Mouse (Mus musculus): ENCODE measurements around the gene Asb1.

Asb1 gene

DNA sequence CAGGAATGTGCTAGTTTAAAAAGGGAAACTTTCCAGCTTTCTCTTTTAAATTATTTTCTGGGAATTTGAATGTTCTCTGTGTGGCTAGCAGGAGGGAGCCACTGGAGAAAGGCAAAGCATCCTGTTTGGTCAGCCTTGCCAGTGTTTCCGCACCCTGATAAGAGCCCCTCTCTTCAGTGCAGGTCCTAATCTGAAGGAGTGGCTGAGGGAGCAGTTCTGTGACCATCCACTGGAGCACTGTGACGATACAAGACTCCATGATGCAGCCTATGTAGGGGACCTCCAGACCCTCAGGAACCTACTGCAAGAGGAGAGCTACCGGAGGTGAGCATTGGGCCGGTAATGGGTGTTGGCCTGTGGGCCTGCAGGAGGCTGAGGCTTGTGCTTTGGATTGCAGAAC is 3.6 kb downstream of the Asb1 start:
- no peak for DNase-seq (ENCODE audit: low spot score in 2 of 2)

DNA sequence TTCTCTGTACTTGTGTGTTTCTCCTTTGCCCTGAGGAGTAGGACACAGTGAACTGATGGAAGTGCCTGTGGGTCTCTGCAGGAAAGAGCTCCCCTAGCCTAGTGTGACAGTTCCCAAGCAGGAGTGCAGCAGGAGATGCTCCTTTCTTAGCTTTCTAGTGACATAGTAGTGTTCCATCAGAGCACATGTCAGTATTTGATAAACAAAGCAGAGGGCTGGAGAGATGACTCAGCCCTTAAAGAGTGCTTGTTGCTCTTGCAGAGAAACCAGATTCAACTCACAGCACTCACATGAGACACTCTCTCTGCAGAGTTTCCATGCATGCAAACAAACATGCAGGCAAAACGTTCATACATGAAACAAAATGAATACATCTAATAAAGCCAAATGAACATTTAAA is 4.9 kb downstream of the Asb1 start:
- DNase-seq (ENCODE audit: low spot score in 2 of 2): no peak

DNA sequence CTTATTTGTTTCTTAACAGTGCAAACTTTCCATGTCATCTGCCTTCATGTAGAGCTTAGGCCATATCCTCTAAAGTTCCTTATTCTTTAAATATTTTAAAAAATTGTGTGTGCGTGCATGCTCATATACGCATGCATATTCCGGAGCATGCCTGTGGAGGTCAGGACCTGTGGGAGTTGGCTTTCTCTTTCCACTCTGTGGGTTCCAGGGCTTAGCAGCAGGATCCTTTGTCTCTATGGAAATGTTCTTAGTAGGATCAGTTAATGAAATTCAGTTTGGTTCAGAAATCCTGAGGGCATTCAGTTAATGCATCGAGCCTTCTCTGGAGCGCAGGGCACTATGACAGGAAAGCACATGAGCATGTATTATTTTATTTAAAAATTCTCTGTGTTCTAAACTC is 7.2 kb downstream of the Asb1 start:
- no peak for DNase-seq (ENCODE audit: low spot score in 2 of 2)

DNA sequence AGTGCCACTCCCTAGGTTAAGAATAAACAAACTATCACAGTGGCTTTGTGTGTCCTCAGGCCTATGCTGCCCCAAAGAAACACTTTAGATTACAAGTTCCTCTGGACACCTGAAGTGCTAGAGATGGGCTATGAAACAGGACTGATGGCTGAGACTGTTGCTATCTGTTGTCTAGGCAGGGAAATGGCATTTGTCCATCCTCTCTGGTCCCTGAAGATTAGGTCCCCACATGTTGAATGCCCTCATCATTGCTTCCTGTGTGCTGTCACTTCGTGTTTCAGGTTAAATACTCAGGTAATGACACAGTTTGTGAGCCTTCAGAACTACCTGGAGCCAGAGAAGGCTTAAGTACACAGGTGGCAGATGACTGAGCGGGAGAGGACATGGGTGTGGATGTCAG is 8.7 kb downstream of the Asb1 start:
- no peak for DNase-seq (ENCODE audit: low spot score in 2 of 2)

DNA sequence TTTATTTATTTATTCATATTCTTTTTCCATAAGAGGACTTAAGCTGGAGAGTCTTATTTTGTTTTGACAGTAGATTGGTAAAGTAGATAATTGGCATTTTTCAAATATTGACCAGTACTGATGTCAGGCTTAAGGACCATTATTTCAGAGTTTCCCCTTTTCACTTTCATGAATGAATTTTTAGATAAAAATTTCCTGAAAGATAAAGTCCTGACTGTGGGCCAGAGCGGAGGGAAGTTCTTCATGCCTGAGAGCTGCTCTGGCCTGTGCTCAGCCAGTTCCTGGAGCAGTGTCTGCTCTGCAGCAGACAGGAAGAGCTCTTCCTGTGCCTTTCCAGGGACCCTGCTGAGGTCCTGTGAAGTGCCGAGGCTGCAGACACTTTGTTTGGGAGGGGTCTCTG is 16.8 kb downstream of the Asb1 start:
- DNase-seq (ENCODE audit: low spot score in 2 of 2): no peak

DNA sequence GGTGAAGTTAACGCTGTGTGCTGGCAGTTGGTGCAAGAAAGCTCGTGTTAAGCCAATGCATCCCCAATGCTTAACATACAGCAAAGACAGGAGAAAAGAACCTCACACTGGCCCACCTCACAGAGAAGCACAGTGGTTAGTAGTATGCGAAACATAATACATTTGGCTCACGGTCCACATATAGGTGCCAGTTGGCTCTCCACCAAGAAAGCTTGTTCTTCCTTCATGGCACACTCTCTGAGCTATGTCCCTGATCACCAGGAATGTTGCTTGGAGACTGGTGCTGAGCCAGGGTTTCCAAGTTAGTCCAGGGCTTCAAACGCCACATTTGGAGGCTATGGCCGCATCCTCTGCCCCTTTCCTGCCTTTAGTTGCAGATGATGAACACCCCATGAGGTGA is 20.9 kb downstream of the Asb1 start:
- no peak for DNase-seq (ENCODE audit: low spot score in 2 of 2)

DNA sequence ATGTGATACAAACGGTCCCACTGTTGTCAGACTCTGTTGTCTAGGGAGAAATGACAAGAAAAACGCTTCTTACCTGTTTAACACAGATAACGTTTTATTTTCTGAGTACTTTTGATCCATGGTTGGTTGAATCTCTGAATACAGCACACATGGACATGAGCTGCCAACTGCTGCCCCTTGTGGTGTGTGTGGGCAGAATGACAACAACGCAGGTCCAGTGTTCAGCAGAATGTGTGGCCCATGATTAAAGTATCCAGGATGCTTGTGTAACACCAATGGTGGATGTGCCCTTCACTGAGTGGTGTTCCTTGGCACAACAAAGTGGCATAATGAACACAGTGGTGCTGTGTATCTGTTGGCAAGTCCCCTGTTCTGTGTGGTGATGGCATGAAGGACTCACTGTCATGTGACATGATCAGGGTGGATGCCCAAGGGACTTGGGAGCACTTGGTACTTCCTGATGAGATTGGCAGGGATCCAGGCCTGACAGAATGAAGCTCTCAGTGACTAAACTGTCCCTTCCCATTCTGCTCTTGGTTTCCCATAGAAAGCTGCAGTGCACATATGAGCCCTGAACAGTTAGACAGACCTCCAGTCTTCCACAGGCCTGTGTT is 22.7 kb downstream of the Asb1 start:
- peak; percentile 40 to 51 for DNase-seq (ENCODE audit: low spot score in 2 of 2)

DNA sequence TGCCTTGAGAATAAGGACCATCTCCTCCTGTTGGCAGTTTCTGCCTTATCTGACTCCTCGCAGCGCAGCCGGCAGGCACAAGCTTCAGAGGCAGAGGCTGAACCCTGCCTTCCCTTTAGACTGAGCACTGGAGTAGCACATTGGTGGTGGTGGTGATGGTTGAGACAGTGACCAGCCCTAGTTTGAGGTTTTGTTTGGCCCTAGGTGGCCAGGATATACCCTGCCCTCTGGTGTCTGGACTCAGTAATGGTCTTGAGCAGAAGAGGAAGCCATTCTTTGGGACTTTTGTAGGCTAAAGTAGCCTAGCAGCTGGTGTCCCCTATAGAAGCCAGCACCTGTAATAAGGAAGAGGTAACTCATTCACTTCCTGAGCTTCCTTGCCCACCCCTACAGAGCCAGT is 23.7 kb downstream of the Asb1 start:
- no peak for DNase-seq (ENCODE audit: low spot score in 2 of 2)

DNA sequence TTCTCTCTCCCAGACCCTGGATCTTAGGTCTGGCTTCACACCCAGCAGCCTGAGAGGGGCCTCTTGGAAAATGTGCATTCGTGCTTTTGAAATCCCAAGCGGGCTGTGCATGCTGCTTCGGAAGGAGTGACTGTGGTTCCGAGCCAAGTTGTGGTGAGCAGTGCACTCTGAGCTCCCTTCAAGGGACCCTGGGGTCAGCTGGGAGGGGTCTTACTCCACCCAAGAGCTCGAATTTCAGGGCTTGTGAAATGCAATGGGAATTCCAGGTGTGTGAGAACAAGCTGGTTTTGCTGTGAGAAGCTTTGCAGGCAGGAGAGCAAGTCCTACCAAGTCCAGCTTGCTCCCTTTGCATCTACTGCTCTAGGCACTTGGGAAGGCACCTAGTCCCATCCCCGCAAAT is 24.3 kb downstream of the Asb1 start:
- no peak for DNase-seq (ENCODE audit: low spot score in 2 of 2)

DNA sequence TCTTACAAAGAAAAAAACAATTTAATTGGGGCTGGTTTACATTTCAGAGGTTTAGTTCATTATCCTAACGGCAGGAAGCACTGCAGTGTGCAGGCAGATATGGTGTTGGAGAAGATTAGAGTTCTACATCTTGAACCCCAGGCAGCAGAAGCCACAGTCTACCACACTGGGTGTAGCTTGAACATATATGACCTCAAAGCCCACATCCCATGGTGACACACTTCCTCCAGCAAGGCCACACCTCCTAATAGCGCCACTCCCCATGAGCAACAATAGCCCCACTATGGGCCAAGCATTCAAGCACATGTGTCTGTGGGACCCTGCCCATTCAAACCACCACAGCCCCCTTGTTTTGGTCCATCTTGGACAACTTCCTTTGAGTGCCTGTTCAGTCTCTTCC is 26.9 kb downstream of the Asb1 start:
- DNase-seq (ENCODE audit: low spot score in 2 of 2): no peak

DNA sequence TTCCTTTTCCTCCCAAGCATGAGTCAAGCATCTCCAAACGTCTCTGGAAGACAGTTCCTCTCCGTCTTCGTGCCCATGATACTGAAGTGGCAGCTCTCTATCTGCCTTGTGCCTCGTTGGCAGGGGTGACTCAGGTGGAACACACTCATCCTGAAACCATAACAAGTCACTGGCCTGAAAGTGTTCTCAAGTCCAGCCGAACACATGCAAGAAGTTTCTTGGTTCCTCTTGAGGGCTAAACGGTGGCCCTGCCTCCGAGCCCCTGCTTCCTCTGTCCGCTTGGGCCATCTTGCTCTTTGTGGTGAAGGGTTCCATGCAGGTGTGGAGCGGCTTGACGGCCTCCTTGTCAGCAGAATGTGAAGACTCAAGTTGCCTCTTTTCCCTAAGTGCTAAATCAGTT is 32.1 kb downstream of the Asb1 start:
- DNase-seq (ENCODE audit: low spot score in 2 of 2): no peak

DNA sequence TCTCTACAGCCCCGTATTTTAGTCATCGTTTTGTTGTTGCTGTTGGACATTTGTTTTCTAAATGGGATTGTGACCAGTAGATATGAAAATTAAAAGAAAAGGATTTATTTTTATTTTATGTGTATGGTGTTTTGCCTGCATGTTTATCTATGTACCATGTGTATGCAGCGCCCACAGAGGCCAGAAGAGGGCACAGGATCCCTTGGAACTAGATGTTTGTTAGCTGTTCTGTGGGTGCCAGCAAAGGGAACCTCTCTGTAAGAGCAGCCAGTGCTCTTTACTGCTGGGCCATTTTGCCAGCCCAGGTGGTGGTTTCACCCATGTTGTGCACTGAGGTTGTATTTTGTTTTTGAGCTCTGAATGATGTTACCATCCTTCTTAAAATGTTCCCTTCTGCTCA is 33.9 kb downstream of the Asb1 start:
- peak; percentile 74 to 81 for DNase-seq (ENCODE audit: low spot score in 2 of 2)

DNA sequence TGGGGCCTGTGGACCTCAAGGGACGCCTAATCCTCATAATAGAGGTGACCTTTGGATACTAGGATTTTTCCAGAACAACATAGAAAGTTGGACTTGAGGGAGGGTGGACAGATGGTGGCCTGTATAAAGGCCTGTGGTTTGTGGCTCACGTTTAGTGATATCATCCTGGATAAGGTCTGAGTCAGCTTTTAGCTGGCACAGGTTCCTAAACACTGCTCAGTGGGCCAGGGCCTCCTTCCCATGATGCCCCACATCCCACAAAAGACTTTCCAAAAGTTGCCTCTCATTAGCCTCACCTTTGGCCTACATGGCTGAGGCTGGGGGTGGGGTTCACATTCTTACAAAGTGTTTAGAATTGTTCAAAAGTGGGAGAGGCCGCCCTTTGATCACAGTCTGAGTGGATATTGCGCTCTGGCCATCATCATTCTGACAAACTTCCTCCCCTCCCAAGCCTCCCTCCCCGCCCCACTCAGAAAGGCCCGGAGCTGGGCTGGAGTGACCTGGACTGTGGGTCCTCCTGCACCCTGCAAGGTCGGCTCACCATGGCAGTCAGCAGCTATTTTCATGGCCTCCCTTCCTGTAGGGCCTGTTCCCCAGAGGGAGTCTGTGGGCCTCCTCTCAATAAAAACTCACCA is 37.7 kb downstream of the Asb1 start:
- DNase-seq (ENCODE audit: low spot score in 2 of 2): no peak

DNA sequence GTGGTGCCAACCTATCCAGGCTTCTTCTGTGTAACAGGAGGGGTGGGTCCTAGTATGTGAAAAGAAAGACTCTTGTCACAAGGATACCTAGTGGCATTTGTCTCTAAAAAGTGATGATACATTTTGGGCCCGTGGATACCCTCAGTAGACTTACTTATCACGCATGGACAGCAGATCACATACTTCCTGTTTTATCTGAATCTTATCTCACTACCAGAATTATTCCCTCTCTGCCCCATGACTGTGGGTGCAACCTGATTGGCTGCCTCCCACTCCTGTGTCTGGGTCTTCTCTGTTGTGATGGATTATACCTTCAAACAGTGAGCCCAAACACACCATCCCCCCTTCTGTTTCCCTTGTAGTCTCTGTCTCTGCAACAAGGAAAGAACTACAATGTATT is 40.2 kb downstream of the Asb1 start:
- DNase-seq (ENCODE audit: low spot score in 2 of 2): no peak

DNA sequence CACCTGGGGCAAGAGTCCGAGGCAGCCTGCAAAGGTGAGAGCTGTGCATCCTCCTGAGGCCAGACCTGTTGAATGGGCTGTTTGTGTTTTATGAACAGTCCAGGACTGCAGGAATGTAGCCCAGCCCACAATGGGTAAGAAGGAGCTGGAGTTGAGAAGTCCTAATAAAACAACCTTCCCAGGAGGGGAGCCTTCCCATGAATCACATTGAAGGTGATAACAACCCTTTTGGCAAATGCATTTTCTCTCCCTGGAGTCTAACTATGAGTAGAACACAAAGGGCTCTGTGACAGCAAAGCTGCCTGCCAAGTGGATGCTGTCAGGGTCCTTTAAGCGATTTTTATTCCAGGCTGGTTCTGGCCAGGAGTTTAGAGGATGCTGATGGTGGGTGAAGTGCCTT is 40.9 kb downstream of the Asb1 start:
- no peak for DNase-seq (ENCODE audit: low spot score in 2 of 2)

DNA sequence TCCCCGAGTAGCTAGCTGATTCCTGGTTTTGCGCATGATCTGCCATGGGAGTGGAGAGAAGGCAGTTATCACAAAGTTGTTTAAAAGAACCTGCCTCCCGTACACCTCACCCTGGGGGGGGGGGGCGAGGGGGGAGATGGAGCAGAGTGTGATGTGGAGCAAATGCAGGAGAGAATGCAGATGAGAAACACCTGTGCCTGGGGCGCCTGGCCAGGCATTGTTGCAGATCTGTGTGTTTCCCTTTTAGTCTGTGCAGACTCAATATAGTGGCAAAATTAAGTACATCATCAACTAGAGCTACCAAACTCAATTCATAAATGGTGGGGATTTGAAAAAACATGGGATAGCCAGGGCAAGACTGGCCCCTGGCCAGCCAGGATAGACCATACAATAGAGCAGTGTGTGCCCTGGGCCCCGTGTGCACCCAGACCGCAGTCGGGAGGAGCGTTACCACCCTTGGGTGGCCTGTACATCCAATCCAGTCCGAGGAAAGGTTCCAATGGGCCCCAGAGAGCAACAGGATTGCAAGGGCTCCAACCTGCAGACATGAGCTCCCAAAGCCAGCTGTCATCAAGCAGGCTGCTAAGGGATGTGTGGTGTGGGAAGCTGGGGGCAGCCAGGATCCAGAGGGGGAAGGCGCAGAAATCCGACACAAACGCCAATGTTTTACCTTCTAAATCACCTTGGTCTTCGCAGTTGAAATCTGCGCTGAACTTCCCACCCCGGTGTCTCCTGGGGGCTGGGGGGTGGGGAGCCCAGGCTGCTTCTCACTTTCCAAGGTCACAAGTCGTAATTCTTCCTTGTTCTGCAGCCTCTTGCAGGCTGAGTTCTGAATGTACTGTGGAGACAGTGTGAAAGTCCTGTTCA is 44.9 kb downstream of the Asb1 start:
- DNase-seq (ENCODE audit: low spot score in 2 of 2): no peak

DNA sequence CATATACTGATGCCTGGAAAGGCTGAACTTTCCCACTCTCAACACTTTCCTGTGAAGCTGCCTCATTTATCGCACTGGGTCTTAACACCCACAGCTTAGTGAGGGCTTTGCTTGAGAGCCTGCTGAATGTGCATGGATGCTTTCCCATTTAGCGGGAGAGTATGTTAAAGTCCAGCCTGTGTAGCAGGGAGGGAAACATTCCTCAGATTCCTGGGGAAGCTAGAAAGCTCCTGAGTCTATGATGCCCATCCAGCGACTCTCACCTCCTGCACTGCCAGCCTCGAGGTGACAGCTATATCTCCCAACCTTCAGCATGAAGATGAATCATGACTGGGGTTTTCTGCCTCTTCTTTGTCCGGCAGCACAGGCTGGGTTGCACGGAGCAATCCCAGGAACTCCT is 49.4 kb downstream of the Asb1 start:
- DNase-seq (ENCODE audit: low spot score in 2 of 2): no peak

DNA sequence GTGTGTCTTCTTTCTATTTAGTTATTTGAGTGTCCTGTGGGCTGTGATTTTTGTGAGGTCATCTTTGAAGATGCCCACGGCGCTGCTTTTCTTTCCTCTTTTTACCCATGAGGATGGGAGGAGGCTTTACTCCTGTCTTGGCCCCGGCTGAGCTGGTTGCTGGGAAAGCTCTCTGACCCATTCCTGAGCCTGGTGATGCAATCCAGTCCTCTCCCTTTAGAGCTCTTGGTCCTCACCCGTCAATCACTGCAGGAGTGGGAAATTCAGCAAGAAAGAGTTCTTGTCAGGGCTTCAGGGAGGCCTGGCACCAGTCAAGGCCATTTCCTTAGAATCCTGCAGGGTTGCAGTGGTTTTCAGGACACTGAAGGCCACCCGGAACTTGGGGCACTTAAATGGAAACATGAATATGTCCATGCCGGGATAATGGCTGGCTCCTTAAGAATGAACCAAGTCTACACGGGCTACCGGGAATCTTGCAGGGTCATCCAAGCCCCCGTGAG is 55.2 kb downstream of the Asb1 start:
- no peak for DNase-seq (ENCODE audit: low spot score in 2 of 2)

DNA sequence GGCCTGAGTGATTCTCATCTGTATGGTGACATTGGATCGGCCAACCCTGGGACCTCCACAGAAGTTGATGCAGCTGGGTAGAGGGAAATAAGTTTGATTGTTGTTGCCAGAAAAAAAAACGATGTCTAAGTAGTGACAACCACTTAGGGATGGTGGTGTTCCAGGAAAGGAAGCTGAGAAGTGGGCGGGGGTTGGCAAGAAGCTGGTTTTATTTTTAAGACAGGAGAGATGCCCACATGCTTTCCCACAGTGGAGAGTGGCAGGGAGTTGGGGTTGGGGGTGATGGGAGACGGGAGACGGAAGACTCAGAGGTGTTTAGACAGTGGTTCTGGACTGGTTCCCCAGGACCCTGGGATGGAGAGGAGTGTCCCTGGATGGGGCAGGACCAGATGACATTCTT is 57.3 kb downstream of the Asb1 start:
- DNase-seq (ENCODE audit: low spot score in 2 of 2): peak; percentile 74 to 81

DNA sequence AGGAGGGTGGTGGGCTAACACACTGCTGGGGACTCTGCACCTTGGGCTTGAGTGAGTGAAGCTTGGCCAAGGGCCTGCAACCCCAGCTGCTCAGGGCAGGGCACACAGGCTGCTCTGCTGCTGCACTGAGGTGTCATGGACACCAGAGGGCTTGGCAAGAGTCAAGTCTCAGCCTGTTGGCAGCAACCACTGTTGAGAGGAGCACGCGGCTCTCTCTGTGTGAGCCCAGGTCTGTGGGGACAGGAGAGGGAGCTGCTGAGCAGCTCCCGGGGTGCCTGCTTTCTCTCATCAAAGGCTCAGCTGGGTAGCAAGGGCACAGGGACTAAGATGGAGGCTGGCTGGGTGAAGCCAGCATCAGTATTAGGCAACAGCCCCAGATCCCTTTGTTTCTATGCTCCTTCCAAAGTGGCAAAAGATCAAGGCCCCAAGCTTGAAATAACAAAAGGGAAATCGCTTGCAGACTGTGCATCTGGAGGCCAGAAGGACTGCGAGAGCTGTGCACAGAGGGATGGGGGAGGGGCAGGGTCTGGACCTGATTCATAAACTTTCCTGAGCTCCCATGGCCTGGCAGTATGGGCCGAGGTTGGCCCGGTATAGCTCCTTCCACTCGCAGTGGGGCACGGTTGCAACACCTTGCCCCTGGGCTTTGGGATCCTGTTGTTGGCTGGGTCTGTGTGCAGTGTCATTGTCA is 60.5 kb downstream of the Asb1 start:
- peak; percentile 76 to 77 for DNase-seq (ENCODE audit: low spot score in 2 of 2)

DNA sequence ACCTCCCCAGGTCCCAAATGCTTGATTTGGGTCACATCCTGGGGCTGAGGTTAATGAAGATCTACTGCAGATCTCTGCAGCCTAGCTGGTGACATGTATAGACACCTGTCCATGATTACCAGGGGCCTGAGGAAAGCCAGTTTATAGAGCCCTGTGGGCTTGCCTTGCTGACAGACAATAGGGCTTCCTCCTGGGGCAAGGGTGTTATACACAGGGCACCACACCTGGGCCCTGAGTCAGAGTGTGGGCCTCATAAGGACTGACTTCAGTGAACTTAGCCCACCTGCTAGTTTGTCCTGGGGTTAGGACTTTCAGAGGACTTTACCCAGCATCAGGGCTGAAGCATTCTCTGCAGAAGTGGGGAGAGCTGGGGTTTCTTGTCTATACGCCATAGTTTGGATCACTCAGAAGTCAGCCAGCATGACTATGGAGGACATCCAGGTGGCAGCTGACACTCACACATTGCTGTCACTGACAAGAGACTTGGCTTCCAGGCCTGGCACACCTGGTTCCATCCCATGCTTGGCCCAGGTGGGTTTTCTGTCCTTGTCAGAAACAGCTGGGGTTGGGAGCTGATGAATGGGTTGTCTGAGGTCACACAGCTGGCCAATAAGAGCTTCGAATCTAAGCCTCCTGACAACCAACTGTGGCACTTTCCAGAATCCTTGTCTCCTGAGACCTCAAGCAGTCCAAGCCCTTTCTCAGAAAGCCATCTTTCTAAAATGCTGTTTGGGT is 61.2 kb downstream of the Asb1 start:
- no peak for DNase-seq (ENCODE audit: low spot score in 2 of 2)

DNA sequence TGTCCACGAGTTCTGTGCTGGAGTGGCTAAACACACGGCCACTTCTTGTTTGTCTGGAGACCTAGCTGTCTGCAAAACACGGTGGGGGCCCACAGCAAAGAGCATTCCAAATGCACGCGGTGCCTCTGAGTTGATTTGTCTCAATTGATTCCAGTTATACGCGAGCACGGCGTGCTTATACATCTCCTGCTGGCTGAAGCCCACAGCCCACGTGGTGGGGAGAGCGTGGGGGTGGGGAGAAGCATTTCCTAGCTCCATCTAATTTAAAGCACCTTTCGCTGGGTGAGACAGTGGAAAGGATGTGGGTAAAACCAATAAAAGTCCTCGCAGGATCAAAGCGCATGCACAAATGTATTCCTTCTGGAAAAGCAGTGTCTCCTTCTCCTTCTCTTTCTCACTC is 65.3 kb downstream of the Asb1 start:
- DNase-seq (ENCODE audit: low spot score in 2 of 2): no peak

All from right cerebral cortex, postnatal 10 days (tissue).